Comparison of ENCODE assay signal across 23 mouse cellular contexts in genomic region chr2:44081241-44081640, GRCm38 (mm10).
"Had no signal": no experiment of that assay in that cellular context is flagged by ENCODE, and none has a peak within 500 bp of the region (broad histone marks: within the 10 kb centered on the region; RNA-seq: fewer than 3 reads in every experiment).

No protein-coding gene starts in this region.

- H3K9me3 ChIP-seq: heart, embryonic 10.5 days; heart, embryonic 13.5 days; heart, embryonic 15.5 days; hindbrain, embryonic 13.5 days; hindbrain, embryonic 15.5 days; limb, embryonic 10.5 days; limb, embryonic 12.5 days had no signal

- H3K27ac ChIP-seq: heart, embryonic 10.5 days; heart, embryonic 13.5 days; heart, embryonic 15.5 days; hindbrain, embryonic 13.5 days; hindbrain, embryonic 15.5 days; hindbrain, postnatal 0 days; layer of hippocampus, adult 2 months; left cerebral cortex, adult 2 months; limb, embryonic 10.5 days; limb, embryonic 12.5 days had no signal

- DNase-seq: gastrocnemius, postnatal 14 days; gastrocnemius, postnatal 36 days; heart, adult 18-20 months; heart, postnatal 14 days; heart, postnatal 36 days; kidney, adult 18-20 months; kidney, adult 8-10 months; kidney, postnatal 10 days; kidney, postnatal 25 days; kidney, postnatal 4 days; liver had no signal

- ATAC-seq: hindbrain, postnatal 0 days; intestine, embryonic 16.5 days had no signal

- H3K4me3 ChIP-seq: heart, embryonic 10.5 days; heart, embryonic 13.5 days; heart, embryonic 15.5 days; hindbrain, embryonic 13.5 days; hindbrain, embryonic 15.5 days; layer of hippocampus, adult 2 months; left cerebral cortex, adult 2 months; limb, embryonic 10.5 days; limb, embryonic 12.5 days had no signal

- H3K4me1 ChIP-seq: heart, embryonic 10.5 days; heart, embryonic 13.5 days; heart, embryonic 15.5 days; hindbrain, embryonic 13.5 days; hindbrain, embryonic 15.5 days; limb, embryonic 10.5 days; limb, embryonic 12.5 days had no signal

- H3K27me3 ChIP-seq: heart, embryonic 13.5 days; heart, embryonic 15.5 days; hindbrain, embryonic 13.5 days; hindbrain, embryonic 15.5 days; limb, embryonic 12.5 days had no signal

- H3K9ac ChIP-seq: heart, embryonic 13.5 days; heart, embryonic 15.5 days; hindbrain, embryonic 13.5 days; hindbrain, embryonic 15.5 days; limb, embryonic 12.5 days had no signal

- H3K4me2 ChIP-seq: heart, embryonic 13.5 days; heart, embryonic 15.5 days; hindbrain, embryonic 13.5 days; hindbrain, embryonic 15.5 days; limb, embryonic 12.5 days; liver, embryonic 11.5 days had no signal

- H3K36me3 ChIP-seq: heart, embryonic 10.5 days; heart, embryonic 13.5 days; heart, embryonic 15.5 days; hindbrain, embryonic 13.5 days; hindbrain, embryonic 15.5 days; limb, embryonic 10.5 days; limb, embryonic 12.5 days had no signal
